Mouse (Mus musculus) lung, postnatal 25 days (tissue): ENCODE data around the gene Mlc1.

Experiments used
- DNase-seq: peaks from one replicate; pipeline ENCODE4 v3.0.0; 2022; ENCODE audit warnings: low spot score

Gene Mlc1

DNA sequence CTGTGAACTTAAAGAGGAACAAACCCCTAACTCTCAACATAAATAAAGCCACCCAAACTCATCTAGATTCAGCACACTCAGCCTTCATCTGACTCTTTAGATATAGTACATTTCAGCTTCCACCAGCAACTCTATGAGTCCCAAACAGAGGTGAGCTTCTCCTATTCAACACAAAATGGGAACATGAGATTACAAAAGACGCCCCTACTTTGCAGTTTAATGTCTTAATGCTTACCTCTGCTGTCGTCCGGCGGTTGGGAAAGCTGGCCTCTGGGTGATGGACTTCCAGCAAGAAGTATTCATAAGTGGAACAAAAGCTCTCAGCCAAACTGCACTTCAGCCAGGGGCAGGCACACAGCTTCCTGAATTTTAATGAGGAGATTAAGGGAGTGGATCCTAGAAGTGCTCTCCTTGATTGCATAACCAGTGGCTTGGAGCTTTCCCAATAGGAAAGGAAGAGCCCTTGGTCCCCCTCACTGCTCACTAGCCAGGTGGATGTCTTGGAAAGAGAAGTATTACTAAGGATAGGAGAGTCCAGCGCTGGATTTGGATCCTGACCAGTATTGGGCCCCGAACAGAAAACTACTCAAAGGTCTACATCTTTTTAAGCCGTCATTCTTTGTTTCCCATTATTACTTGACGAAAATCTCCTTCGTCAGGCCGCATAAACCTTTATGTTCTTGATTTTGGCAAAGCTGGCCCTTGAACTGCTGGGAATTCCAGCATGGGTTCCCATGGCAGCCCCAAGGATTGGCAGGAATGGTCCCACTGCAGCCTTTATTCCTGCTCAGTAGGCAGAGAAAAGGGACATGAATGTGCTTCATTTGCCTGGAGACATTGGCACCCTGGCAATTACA is at the start of gene Mlc1:
Gene Mlc1 (minus strand): TSS at position 727 of the 857 bp plus-strand sequence.
- DNase-seq: peak; percentile 78

GRCm38 (mm10) chr15:89020492-89020891 is 41.7 kb upstream of the Mlc1 start:
- no peak for DNase-seq

DNA sequence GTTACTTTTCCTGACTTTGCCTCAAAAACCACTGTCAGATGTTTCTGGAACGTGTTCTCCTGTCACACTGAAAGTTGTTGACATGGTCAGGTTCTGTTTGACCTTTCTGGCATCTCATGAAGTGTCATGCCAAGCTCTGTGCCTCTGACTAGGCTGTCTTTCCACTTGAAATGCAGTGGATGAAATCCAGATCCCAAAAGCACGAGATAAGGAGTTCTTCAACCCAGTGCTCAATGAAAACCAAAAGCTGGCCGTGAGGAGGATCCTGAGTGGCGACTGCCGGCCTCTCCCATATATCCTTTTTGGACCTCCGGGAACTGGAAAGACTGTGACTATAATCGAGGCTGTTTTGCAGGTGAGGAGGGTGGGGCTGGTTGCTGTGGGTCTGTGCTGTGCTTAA is 41.3 kb upstream of the Mlc1 start:
- DNase-seq: no peak

- DNase-seq: no peak
These were observed 37.9 kb upstream of the Mlc1 start for GRCm38 (mm10) chr15:89016722-89017121.

DNA sequence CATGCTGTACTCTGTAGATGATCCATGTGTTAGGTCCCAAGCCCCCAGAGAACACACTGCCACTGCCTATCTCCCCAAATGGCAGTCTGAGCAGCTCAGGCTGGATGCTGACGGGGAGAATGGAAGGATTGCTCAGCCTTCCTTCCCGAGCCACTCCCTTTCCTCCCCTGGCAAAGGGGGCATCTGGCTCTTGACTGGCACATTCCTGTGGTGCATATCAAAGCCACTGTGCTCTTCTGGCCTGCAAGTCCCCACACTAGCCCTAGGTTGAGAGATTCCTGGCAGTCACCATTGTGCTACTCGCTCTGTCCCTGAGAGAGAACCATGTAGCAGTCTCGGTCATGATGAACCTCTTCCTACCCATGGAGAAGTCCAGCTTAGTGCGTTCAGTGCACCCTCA is 29.0 kb upstream of the Mlc1 start:
- no peak for DNase-seq

GRCm38 (mm10) chr15:89007002-89007401 is 28.2 kb upstream of the Mlc1 start:
- DNase-seq: no peak

- DNase-seq: no peak
These were observed 22.4 kb upstream of the Mlc1 start for GRCm38 (mm10) chr15:89001245-89001644.

DNA sequence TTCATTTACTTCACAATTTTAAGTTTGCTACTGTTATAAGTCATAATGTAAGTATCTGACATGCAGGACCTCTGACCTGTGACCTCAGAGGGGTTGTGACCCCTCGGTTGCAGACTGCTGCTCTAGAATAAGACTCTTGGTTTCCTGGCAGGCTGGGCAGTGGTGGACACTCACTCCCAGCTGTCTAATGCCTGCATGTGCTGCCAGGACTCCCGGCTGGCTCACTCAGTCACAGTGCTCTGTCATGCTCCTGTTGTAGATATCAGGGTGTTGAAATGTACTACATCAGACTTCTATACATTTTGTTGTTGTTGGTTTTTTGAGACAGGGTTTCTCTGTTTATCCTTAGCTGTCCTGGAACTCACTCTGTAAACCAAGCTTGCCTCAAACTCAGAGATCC is 21.6 kb upstream of the Mlc1 start:
- no peak for DNase-seq

GRCm38 (mm10) chr15:88999124-88999523 is 20.3 kb upstream of the Mlc1 start:
- peak; percentile 27 for DNase-seq

DNA sequence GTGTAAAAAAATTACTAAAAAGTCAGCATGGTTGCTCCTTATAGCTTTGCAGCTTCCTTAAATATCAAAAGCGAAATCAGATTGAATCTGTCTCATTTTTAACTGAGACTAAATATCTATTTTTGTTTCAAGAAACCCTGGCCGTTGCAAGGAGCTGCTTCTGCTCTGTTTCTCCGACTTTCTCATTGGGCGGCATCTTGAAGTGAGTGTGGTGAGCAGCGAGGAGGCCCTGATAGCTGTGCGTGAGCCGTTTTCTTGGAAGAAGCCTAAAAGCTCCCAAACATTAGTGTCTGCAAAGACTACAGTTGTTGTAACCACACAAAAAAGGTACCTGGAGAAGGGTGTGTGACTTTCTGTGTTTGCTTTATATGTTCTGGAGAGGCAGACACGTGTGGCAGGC is 19.8 kb upstream of the Mlc1 start:
- no peak for DNase-seq

DNA sequence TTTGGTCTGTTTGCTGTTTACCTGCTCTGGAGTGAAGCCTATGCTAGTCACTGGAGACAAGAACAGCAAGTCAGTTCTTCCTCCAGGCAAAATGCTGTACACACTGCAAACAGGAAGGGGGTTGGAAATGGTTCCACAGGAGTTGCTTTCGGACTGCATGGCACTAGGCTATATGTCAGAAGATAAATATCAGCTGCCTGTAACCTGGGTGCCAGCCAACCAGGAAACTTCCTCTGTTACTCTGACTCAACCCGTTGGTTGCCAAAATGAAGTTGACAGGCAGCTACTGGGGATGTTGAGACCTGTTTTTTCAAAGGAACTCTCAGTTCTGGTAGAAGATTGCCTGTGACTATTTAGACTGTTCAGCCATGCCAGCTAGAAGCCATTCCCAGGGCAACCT is 10.4 kb upstream of the Mlc1 start:
- peak; percentile 17 for DNase-seq

DNA sequence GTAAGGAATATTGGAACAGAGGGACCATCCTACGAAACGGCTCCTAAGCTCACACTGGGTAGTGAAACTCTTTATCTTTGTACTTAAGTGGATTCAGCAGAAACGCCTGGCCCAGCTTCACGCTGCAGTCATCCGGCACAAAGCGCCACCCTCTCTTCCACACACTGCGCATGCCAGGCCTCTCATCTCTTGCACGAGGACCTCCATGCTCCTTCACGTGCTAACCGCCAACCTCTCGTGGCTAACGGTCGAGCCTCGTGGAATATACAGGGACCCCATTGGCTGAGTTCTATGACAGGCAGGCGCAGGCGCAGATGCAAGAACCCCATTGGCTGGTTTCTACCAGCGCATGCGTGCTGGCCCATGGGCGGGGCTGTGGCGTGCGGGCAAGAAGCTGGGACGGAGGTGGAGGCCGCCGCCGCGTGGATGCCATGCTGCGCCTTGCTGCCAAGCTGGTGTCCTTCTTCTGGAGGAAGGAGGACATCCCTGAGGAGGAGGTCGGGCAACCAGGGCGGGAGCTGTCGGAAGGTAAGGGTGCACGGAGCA is 3.8 kb upstream of the Mlc1 start, which contains the start of gene Mov10l1:
Gene Mov10l1 (plus strand): TSS at position 376 of the 546 bp plus-strand sequence.
- DNase-seq: no peak

DNA sequence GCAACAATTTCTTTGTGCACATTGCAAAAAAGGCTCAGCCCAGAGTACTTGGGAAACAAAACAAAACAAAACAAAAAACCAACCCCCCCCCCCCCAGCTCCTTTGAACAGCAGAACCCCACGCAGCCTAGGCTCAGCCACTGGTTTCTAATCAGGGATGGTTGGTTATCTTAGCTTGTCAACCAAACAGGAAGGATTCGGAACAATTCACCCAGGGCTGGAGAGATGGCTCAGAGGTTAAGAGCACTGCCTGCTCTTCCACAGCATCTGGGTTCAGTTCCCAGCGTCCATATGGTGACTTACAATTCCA is 285 bp upstream of the Mlc1 start:
- DNase-seq: no peak

GRCm38 (mm10) chr15:88972300-88972699 is 6.5 kb downstream of the Mlc1 start:
- no peak for DNase-seq

DNA sequence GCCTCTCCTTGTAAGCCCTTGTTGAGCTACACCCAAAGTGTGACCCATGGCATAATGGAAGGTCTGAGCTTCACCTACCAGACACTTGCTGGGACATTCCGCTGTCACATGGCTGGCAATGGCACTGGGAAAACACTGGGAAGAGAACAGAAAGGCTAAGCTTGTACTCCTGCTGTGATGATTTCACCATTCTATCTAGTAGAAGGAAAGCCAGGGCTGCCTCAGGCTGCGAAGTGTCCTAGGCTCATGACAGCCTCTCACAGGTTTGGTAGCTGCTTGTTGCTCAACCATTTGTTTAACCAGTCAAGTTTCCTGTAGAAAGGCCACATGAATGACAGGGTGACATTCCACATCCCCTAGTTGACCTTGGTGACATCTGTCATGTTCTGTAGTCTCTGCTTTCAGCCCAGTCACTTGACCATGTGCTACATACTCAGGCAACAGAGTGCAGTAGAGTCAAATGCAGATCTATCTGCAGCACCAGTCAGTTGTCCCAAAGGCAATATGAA is 14.7 kb downstream of the Mlc1 start:
- DNase-seq: no peak

DNA sequence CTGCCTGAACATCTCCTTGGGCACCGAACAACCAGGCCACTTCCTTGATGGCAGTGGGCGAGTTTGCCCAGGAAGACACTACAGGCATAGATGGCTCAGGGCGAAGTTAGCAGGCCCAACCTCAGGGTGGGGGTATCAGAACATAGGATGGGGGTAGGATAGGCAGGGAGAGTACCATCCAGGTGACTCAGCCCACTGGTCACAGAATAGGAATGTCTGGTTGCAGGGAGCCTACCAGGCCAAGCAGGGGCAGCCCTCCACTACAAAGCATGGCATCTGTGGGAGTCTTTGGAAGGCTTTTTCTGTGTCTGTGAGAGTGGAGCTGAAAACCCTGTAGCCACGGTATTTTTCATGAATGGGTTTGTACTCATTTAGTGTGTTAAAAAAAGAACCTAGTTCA is 21.3 kb downstream of the Mlc1 start:
- no peak for DNase-seq

GRCm38 (mm10) chr15:88955342-88955741 is 23.5 kb downstream of the Mlc1 start:
- no peak for DNase-seq

DNA sequence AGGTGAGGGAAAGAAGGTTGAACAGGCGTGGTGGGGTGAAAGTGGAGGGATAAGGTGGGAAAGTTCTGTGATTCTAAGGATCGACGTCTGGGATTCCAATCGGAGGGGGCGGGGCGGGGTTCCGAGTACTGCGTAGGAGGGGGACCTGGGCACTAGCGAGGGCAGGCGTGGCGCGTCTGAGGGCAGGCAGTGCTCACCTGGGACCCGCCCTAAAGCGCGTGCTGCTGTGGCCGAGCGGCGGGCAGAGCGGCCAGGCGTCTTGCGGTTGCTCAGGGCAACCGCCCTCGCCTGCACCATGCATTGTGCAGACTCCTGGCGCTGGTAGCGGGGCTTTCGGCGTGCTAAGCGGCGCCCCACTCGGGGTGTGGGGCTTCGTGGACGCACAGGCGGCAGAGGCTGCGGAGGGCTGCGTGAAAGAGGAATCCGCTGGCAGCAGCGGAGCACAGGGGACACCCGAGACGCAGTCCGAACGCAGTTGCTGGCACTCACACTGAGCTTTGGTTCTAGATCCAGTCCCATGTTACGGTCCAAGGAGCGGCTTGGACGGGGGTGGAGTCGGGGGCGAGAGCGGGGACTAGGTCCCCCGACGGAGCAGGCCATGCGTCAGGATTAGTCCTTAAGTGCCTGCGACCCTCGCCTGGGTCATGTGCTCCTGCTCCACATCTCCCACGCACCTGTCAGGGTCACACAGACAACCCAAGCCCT is 24.3 kb downstream of the Mlc1 start, which contains the start of gene Ttll8:
Gene Ttll8 (minus strand): TSS at position 51 of the 705 bp plus-strand sequence.
- DNase-seq: peak; percentile 44

GRCm38 (mm10) chr15:88951246-88951645 is 27.6 kb downstream of the Mlc1 start:
- no peak for DNase-seq

DNA sequence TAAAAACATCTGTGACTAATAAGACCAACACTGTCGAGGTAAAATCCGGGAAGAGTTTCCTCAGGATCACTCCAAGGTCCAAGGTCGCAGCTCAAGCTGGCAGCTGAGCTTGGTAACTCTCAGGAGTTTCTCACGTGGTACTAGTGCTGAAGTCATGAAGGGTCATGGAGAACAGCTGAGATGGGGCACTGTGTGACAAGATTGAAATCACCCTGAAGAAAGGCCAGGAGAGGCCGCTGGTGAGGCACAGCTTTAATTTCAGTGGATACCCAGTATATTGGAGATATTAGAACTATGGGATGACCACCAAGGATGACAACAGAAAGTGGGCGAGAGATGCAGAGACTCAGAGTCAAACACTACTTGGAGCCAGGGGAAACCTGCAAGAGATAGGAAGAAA is 32.0 kb downstream of the Mlc1 start:
- DNase-seq: peak; percentile 8

DNA sequence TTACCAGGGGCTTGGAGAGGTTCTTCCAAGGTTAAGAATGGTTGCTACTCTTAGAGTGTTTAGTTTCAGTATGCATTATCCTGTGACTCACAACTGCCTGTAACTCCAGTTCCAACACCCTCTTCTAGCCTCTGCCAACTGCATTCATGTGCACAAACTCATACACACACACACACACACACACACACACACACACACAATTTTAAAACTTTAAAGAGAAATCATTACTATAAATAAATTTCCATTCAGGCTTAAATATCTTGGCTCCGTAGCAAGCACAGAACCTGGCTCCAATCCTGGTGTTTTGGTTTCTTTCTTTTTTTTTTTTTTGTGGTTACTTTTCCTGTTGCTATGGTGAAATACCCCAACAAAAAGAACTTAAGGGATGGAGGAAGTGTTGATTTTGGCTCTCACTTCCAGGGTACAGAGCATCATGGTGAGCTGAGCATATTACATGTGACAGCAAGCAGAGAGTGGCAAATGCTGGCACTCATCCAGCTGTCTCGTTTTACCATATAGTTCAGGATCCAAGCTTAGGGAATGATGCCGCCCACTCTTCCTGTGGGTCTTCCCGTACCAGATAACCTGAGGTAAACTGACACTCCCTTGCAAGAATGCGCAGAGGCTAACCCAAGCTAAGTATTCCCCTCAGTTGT is 34.8 kb downstream of the Mlc1 start:
- peak; percentile 29 for DNase-seq

DNA sequence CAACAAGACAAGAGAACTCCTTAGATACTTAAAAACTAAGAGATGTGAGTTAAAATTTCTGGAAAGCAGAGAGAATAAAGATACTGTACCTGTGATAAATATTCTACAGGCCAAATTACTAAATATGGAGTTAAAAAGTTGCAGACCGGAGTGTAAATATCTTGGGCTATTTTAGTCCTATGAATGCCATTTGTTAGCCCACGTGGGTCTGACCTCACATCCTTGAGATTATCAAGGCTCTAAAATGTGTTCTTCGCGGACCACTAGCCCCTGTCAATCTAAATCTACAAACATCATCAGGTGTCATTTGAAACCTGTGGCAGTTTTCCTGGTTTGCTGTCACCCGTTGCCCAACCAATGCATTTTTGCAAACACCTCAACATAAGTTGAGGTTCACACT is 36.0 kb downstream of the Mlc1 start:
- no peak for DNase-seq

DNA sequence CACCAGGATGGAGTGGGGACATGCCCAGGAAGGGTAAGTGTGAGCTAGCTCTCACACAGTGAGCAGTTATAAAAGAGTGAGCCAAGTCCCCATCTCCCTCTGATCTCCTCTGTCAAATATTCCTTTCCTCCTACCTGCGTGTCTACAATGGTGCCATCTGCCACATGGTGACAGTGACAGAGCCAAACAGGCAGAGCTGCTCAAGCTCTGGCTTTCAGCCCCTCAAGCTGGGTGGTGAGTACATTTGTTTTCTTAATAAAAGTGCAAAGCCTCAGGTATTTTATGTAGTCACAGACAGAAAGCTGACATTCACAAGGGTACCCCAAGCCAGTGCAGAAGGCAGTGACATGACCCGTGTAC is 41.5 kb downstream of the Mlc1 start:
- DNase-seq: no peak
